Mouse (Mus musculus): ENCODE results near the gene Lig1.

GRCm38 (mm10) chr7:13330575-13330974 lies 53.5 kb downstream of the Lig1 start:
- no peak for TF ChIP-seq CTCF (IDR thresholded peaks at IDR 0.05; ENCODE audit: low read depth, low read length)
- no peak for TF ChIP-seq GATA2 (IDR thresholded peaks at IDR 0.05; ENCODE audit: borderline replicate concordance, low read depth, low read length)
- no peak for TF ChIP-seq TAL1 (conservative IDR thresholded peaks at IDR 0.05; ENCODE audit: low read depth, low read length)

Measured in G1E (cell line).